Mouse (Mus musculus) liver, embryonic 14.5 days (tissue): ENCODE results near the gene Mroh2b. TPM values are rescaled to one million over a fixed set of nuclear protein-coding genes. Genes with fewer than 3 reads are reported as not detected.

ENCODE experiments used
- ATAC-seq: fragments of 200-750 bp; cut with Nextera tagmentation; 2 replicates; pipeline ENCODE4 v1.8.0; 2017; ENCODE audit warnings: moderate number of reproducible peaks, mild to moderate bottlenecking, moderate library complexity; ENCODE audit not compliant: insufficient read depth
- DNase-seq, 3 experiments: peaks; one replicate each; pipeline ENCODE4 v3.0.0-alpha.2; 2012 to 2013; ENCODE audit warnings: low read depth in 3 of 3, low spot score in 3 of 3
- H3K27ac ChIP-seq: fragments of 300-500 bp; sonication (generic); 2 replicates; pipeline ENCODE4 v1.5.1; 2014; ENCODE audit warnings: moderate library complexity, mild to moderate bottlenecking, control low read depth, inconsistent platforms
- H3K27me3 ChIP-seq: fragments of 300-500 bp; sonication (generic); 2 replicates; pipeline ENCODE4 v1.6.1; 2014; ENCODE audit warnings: mild to moderate bottlenecking, low read length, moderate library complexity; ENCODE audit not compliant: control insufficient read depth, insufficient read depth
- H3K36me3 ChIP-seq: fragments of 300-500 bp; sonication (generic); replicated peaks from 2 replicates; pipeline ENCODE4 v1.6.1; 2014; ENCODE audit warnings: low read depth; ENCODE audit not compliant: control insufficient read depth, insufficient read depth
- H3K4me1 ChIP-seq, 2 experiments: fragments of 200-500 bp in 1 of 2; fragments of 300-500 bp in 1 of 2; sonication (generic) in 1 of 2; replicated peaks; 2 replicates each; pipeline ENCODE4 v1.6.1; 2012 to 2014; ENCODE audit warnings: antibody characterized with exemption in 1 of 2, inconsistent platforms in 1 of 2, low read length in 1 of 2; ENCODE audit not compliant: control insufficient read depth in 2 of 2, insufficient read depth in 2 of 2
- H3K4me2 ChIP-seq: fragments of 300-500 bp; sonication (generic); 2 replicates; pipeline ENCODE4 v1.6.1; 2014; ENCODE audit warnings: low read depth, mild to moderate bottlenecking, control low read depth, moderate library complexity
- H3K4me3 ChIP-seq, 2 experiments: fragments of 200-500 bp in 1 of 2; fragments of 300-500 bp in 1 of 2; sonication (generic) in 1 of 2; 2 replicates each; pipeline ENCODE4 v1.5.1; 2012 to 2014; ENCODE audit warnings: low read depth in 2 of 2, low read length in 2 of 2, mild to moderate bottlenecking in 2 of 2, control low read depth in 1 of 2, inconsistent platforms in 1 of 2, moderate library complexity in 1 of 2; ENCODE audit not compliant: insufficient read depth in 1 of 2
- H3K9ac ChIP-seq: fragments of 300-500 bp; sonication (generic); replicated peaks from 2 replicates; pipeline ENCODE4 v1.6.1; 2014; ENCODE audit warnings: mild to moderate bottlenecking, control low read depth, moderate library complexity
- H3K9me3 ChIP-seq: fragments of 300-500 bp; sonication (generic); 2 replicates; pipeline ENCODE4 v1.6.1; 2016; ENCODE audit warnings: low read length, mixed read lengths; ENCODE audit not compliant: control insufficient read depth
- CTCF ChIP-seq: IDR thresholded peaks from 2 replicates; pipeline ENCODE4 v1.5.1; 2016; ENCODE audit warnings: antibody characterized with exemption, low read depth, control low read depth
- EP300 ChIP-seq: IDR thresholded peaks from 2 replicates; pipeline ENCODE4 v1.6.1; 2016; ENCODE audit warnings: antibody characterized with exemption, low read depth
- WGBS: fragments of 180-500 bp; shearing (Covaris S2); extraction: QIAGEN DNeasy Blood & Tissue Kit; methylation state at CpG from one replicate; pipeline ENCODE4 v1.1.7; 2014; ENCODE audit not compliant: insufficient replicate concordance; 5-methylcytosine and 5-hydroxymethylcytosine counted together
- polyA plus RNA-seq, 2 experiments: library from polyadenylated mRNA; depleted of rRNA in 1 of 2; stranded (reverse) in 1 of 2; unstranded in 1 of 2; fragments of >200 nt; fragmentation: Nextera tagmentation in 1 of 2; extraction: Ambion mirVana in 1 of 2; gene quantifications; 2 replicates each; pipeline versions ENCODE4 v1.2.1 to v1.2.3; 2012 to 2014

Mroh2b gene
- not detected in 2 replicates for polyA plus RNA-seq (2012; rRNA removed)
- polyA plus RNA-seq (2014; fragmentation: Nextera tagmentation; extraction: Ambion mirVana), result not detected in 2 replicates

- H3K27ac ChIP-seq, result no peak within 1 kb of the TSS
- no peaks in the 10 kb centered on the region for H3K36me3 ChIP-seq
- H3K9me3 ChIP-seq, result no peaks in the 10 kb centered on the region
- DNase-seq (no peak), ATAC-seq (no peak)
- H3K4me2 ChIP-seq, result no peak within 1 kb of the TSS
- WGBS, result 63% methylated on average over 1 of the region's 1 CpGs
- H3K9ac ChIP-seq, result no peak within 1 kb of the TSS
- no peak for TF ChIP-seq CTCF
- no peak for TF ChIP-seq EP300
- no peaks in the 10 kb centered on the region for H3K4me1 ChIP-seq
- H3K4me3 ChIP-seq, result no peak within 1 kb of the TSS
- no peaks in the 10 kb centered on the region for H3K27me3 ChIP-seq
Observed at GRCm38 (mm10) chr15:4898437-4898836, at the start of gene Mroh2b. TSS of gene Mroh2b (plus strand) at chr15:4898737.

GRCm38 (mm10) chr15:4850015-4850414, 48.5 kb upstream of the Mroh2b start:
- Histone ChIP-seq H3K9ac (no peak overlapping the region), H3K27ac (no peak overlapping the region), H3K4me1 (no peaks in the 10 kb centered on the region), H3K4me3 (no peak overlapping the region), H3K36me3 (no peaks in the 10 kb centered on the region), H3K4me2 (no peak overlapping the region), H3K27me3 (no peaks in the 10 kb centered on the region), H3K9me3 (no peaks in the 10 kb centered on the region)
- TF ChIP-seq CTCF, result no peak
- no peak for TF ChIP-seq EP300
- DNase-seq, result no peak
- no peak for ATAC-seq
- WGBS, result 69% methylated on average over 1 of the region's 1 CpGs

- Histone ChIP-seq H3K9ac (no peak overlapping the region), H3K27me3 (no peaks in the 10 kb centered on the region), H3K27ac (no peak overlapping the region), H3K4me2 (no peak overlapping the region), H3K4me3 (no peak overlapping the region), H3K9me3 (no peaks in the 10 kb centered on the region), H3K4me1 (no peaks in the 10 kb centered on the region), H3K36me3 (no peaks in the 10 kb centered on the region)
- DNase-seq (no peak), ATAC-seq (no peak)
- TF ChIP-seq EP300 (no peak), CTCF (no peak)
- WGBS, result 54% methylated on average over 3 of the region's 3 CpGs
Observed at GRCm38 (mm10) chr15:4894962-4895361, 3.6 kb upstream of the Mroh2b start.

- no peak overlapping the region for H3K4me3 ChIP-seq
- no peaks in the 10 kb centered on the region for H3K36me3 ChIP-seq
- H3K27ac ChIP-seq, result no peak overlapping the region
- DNase-seq (no peak), ATAC-seq (no peak)
- no peaks in the 10 kb centered on the region for H3K27me3 ChIP-seq
- H3K4me2 ChIP-seq, result no peak overlapping the region
- H3K9me3 ChIP-seq, result no peaks in the 10 kb centered on the region
- no peak overlapping the region for H3K9ac ChIP-seq
- TF ChIP-seq EP300, result no peak
- TF ChIP-seq CTCF, result no peak
- WGBS, result 72% methylated on average over 8 of the region's 8 CpGs
- H3K4me1 ChIP-seq, result no peaks in the 10 kb centered on the region
Observed at GRCm38 (mm10) chr15:4934731-4935130, 36.2 kb downstream of the Mroh2b start.

- ATAC-seq (no peak), DNase-seq (no peak)
- no peak overlapping the region for H3K27ac ChIP-seq
- no peaks in the 10 kb centered on the region for H3K4me1 ChIP-seq
- no peak overlapping the region for H3K4me2 ChIP-seq
- H3K9ac ChIP-seq, result no peak overlapping the region
- no peaks in the 10 kb centered on the region for H3K9me3 ChIP-seq
- no peaks in the 10 kb centered on the region for H3K36me3 ChIP-seq
- H3K27me3 ChIP-seq, result no peaks in the 10 kb centered on the region
- TF ChIP-seq EP300 (no peak), CTCF (no peak)
- whole genome bisulfite sequencing, result 85% methylated on average over 1 of the region's 1 CpGs
- H3K4me3 ChIP-seq, result no peak overlapping the region
Observed at GRCm38 (mm10) chr15:4973355-4973754, 74.8 kb downstream of the Mroh2b start.
